ENCODE assay signal across 22 mouse cellular contexts in genomic region chr19:3562298-3562697, GRCm38 (mm10). TPM values are rescaled to one million over a fixed set of nuclear protein-coding genes. Genes with fewer than 3 reads are reported as not detected.
DNase-seq lines count a peak whose midpoint lies in the region; TF ChIP-seq lines count a peak whose summit lies in the region.
"Had no signal": no experiment of that assay in that cellular context is flagged by ENCODE, and none has a peak within 500 bp of the region (broad histone marks: within the 10 kb centered on the region; RNA-seq: fewer than 3 reads in every experiment).

No protein-coding gene starts in this region.

- intact Hi-C loops in heart, adult 2 months (cut with DNase I) = loop anchor here (5.0 kb wide), 1 partner anchor 35 kb away; no protein-coding TSS in a partner anchor

- peaks cover 13% of the 10 kb centered on the region for H3K79me2 ChIP-seq in heart, adult 2 months (replicated peaks; ENCODE audit: control insufficient read depth, insufficient read depth, low read length)

- H3K4me1 ChIP-seq in heart, adult 2 months (ENCODE audit: control insufficient read depth, insufficient read depth, low read length) = peaks cover 32% of the 10 kb centered on the region
- H3K4me1 ChIP-seq in bone marrow macrophage, adult 2 months (ENCODE audit: control insufficient read depth, insufficient read depth, low read length) = peaks cover 36% of the 10 kb centered on the region
- H3K4me1 ChIP-seq: embryonic facial prominence, embryonic 12.5 days; embryonic facial prominence, embryonic 15.5 days; hindbrain, embryonic 10.5 days; hindbrain, embryonic 13.5 days; intestine, embryonic 15.5 days had no signal

- peak overlapping the region; percentile 27 for H3K27ac ChIP-seq in heart, adult 2 months
- H3K27ac ChIP-seq in bone marrow macrophage, adult 2 months (ENCODE audit: insufficient read depth, low read depth, low read length) = peak overlapping the region; percentile 49
- H3K27ac ChIP-seq in layer of hippocampus, adult 2 months = no peak overlapping the region
- H3K27ac ChIP-seq: embryonic facial prominence, embryonic 12.5 days; embryonic facial prominence, embryonic 15.5 days; hindbrain, embryonic 10.5 days; intestine, embryonic 15.5 days had no signal

- WGBS in heart, adult 2 months = 89% methylated on average over 2 of the region's 2 CpGs

- H3K9ac ChIP-seq in heart, adult 2 months (ENCODE audit: low read depth, low read length) = no peak overlapping the region
- H3K9ac ChIP-seq: embryonic facial prominence, embryonic 12.5 days; embryonic facial prominence, embryonic 15.5 days; forebrain, postnatal 0 days; hindbrain, embryonic 13.5 days; intestine, embryonic 15.5 days had no signal

- H3K27me3 ChIP-seq in heart, adult 2 months (ENCODE audit: control insufficient read depth, insufficient read depth, low read length) = no peaks in the 10 kb centered on the region
- H3K27me3 ChIP-seq: CH12.LX; embryonic facial prominence, embryonic 12.5 days; embryonic facial prominence, embryonic 15.5 days; hindbrain, embryonic 13.5 days; intestine, embryonic 15.5 days; Patski had no signal

- TF ChIP-seq CTCF in heart, adult 2 months (IDR thresholded peaks at IDR 0.05) = no peak
- no peak for TF ChIP-seq CTCF in bone marrow macrophage, adult 2 months (IDR thresholded peaks at IDR 0.05; ENCODE audit: low read depth, low read length)
- TF ChIP-seq CTCF in layer of hippocampus, adult 2 months (conservative IDR thresholded peaks at IDR 0.05) = no peak

- H3K36me3 ChIP-seq in heart, adult 2 months (ENCODE audit: control insufficient read depth, insufficient read depth, low read length) = peaks cover 44% of the 10 kb centered on the region
- H3K36me3 ChIP-seq: embryonic facial prominence, embryonic 12.5 days; embryonic facial prominence, embryonic 15.5 days; intestine, embryonic 15.5 days had no signal

- no peak for DNase-seq in heart, adult 2 months
- DNase-seq in heart, postnatal 4 days = no peak
- peak; percentile 64 for DNase-seq in R1 (ENCODE audit: low read depth, low spot score)
- no peak for DNase-seq in layer of hippocampus, adult 2 months (ENCODE audit: low spot score in 2 of 2)
- DNase-seq in left cerebral cortex, adult 8-10 months (ENCODE audit: low spot score in 2 of 2) = no peak
- DNase-seq: adrenal gland, adult 8-10 months; adrenal gland, postnatal 25 days; B cell, adult 2 months; cerebellum, adult 11 months; cerebellum, adult 2 months; cerebellum, adult 9-11 months; cerebellum, postnatal 25 days; forebrain, postnatal 0 days; gastrocnemius, postnatal 25 days had no signal

- TF ChIP-seq POLR2A in heart, adult 2 months (IDR thresholded peaks at IDR 0.05; ENCODE audit: insufficient read depth, low read depth, low read length) = no peak
- TF ChIP-seq POLR2A in bone marrow macrophage, adult 2 months (IDR thresholded peaks at IDR 0.05; ENCODE audit: borderline replicate concordance, low read depth, low read length) = no peak

- no peak overlapping the region for H3K4me3 ChIP-seq in heart, adult 2 months
- H3K4me3 ChIP-seq in bone marrow macrophage, adult 2 months (ENCODE audit: insufficient read depth, low read length) = no peak overlapping the region
- H3K4me3 ChIP-seq in layer of hippocampus, adult 2 months = no peak overlapping the region
- H3K4me3 ChIP-seq: embryonic facial prominence, embryonic 12.5 days; embryonic facial prominence, embryonic 15.5 days; hindbrain, embryonic 10.5 days; hindbrain, embryonic 13.5 days; intestine, embryonic 15.5 days had no signal

- TF ChIP-seq EP300 in heart, adult 2 months (IDR thresholded peaks at IDR 0.05; ENCODE audit: insufficient read depth, low read depth, low read length) = no peak

RNA-seq across cellular contexts. Expression of gene Ppp6r3, which starts 13.3 kb away (rescaled TPM):
- total RNA-seq in heart, adult 2 months (2021) = 10 to 100 TPM; 72.9 to 79.3 TPM
- 45.8 and 63.4 TPM in 2 replicates for polyA plus RNA-seq in heart, adult 2 months (2012; rRNA removed)
- 100 to 1,000 TPM; 108 TPM for total RNA-seq in heart, postnatal 4 days (2021)
- 52.0 and 56.1 TPM in 2 replicates for polyA plus RNA-seq in bone marrow macrophage, adult 2 months (2012; ENCODE audit: insufficient read depth, insufficient read length, missing spikeins)
- total RNA-seq in layer of hippocampus, adult 2 months (2021) = 10 to 100 TPM; 82.7 to 88.5 TPM
- 10 to 100 TPM; 71.6 to 80.7 (median 78.8) TPM for total RNA-seq in left cerebral cortex, adult 8-10 months (2022)
